Mouse (Mus musculus) mature B cell (primary cell): ENCODE data around the gene Llgl2.

Experiments
- in situ Hi-C: fragments of 300-500 bp; cut with MboI; formaldehyde crosslinking; loops from 2 replicates; pipeline ENCODE4 v1.14.3; 2019

Gene Llgl2

GRCm38 (mm10) chr11:115876438-115876837, 52.6 kb downstream of the Llgl2 start:
- in situ Hi-C loops: no loop called here

GRCm38 (mm10) chr11:115877174-115877755, 53.4 kb downstream of the Llgl2 start:
- in situ Hi-C loops: no loop called here

GRCm38 (mm10) chr11:115878071-115878470, 54.2 kb downstream of the Llgl2 start:
- in situ Hi-C loops: no loop called here

- in situ Hi-C loops: no loop called here
Observed at GRCm38 (mm10) chr11:115881002-115881401, 57.2 kb downstream of the Llgl2 start.

- in situ Hi-C loops: no loop called here
Observed at GRCm38 (mm10) chr11:115883251-115883650, 59.4 kb downstream of the Llgl2 start.

GRCm38 (mm10) chr11:115884361-115884760, 60.5 kb downstream of the Llgl2 start:
- in situ Hi-C loops: no loop called here

- in situ Hi-C loops: no loop called here
Observed at GRCm38 (mm10) chr11:115885281-115885680, 61.4 kb downstream of the Llgl2 start.

- in situ Hi-C loops: no loop called here
Observed at GRCm38 (mm10) chr11:115886446-115886845, 62.6 kb downstream of the Llgl2 start.

- in situ Hi-C loops: no loop called here
Observed at GRCm38 (mm10) chr11:115888020-115888419, 64.2 kb downstream of the Llgl2 start.

GRCm38 (mm10) chr11:115889159-115889558, 65.3 kb downstream of the Llgl2 start:
- in situ Hi-C loops: no loop called here

GRCm38 (mm10) chr11:115892213-115892612, 68.4 kb downstream of the Llgl2 start:
- in situ Hi-C loops: no loop called here

GRCm38 (mm10) chr11:115893071-115893470, 69.2 kb downstream of the Llgl2 start:
- in situ Hi-C loops: no loop called here

GRCm38 (mm10) chr11:115894755-115895520, 71.1 kb downstream of the Llgl2 start:
- in situ Hi-C loops: no loop called here

GRCm38 (mm10) chr11:115898446-115898845, 74.6 kb downstream of the Llgl2 start:
- in situ Hi-C loops: no loop called here

GRCm38 (mm10) chr11:115898886-115899285, 75.0 kb downstream of the Llgl2 start:
- in situ Hi-C loops: no loop called here

- in situ Hi-C loops: no loop called here
Observed at GRCm38 (mm10) chr11:115899486-115900266, 75.8 kb downstream of the Llgl2 start, which contains the start of gene Smim5. TSS of gene Smim5 (plus strand) at chr11:115899966.

- in situ Hi-C loops: no loop called here
Observed at GRCm38 (mm10) chr11:115900561-115901337, 76.9 kb downstream of the Llgl2 start.

- in situ Hi-C loops: no loop called here
Observed at GRCm38 (mm10) chr11:115901338-115902161, 77.7 kb downstream of the Llgl2 start.

GRCm38 (mm10) chr11:115902177-115902576, 78.3 kb downstream of the Llgl2 start:
- in situ Hi-C loops: no loop called here

GRCm38 (mm10) chr11:115902831-115903230, 79.0 kb downstream of the Llgl2 start:
- in situ Hi-C loops: no loop called here
